Mouse (Mus musculus) cerebellum, adult 2 months (tissue): Measurements from ENCODE around the gene Alpl.

ENCODE experiments used
- CTCF ChIP-seq: fragments of 200-500 bp; IDR thresholded peaks from 2 replicates; pipeline ENCODE4 v1.5.1; 2011; ENCODE audit warnings: low read depth, mild to moderate bottlenecking, control low read depth, low read length, moderate library complexity, borderline replicate concordance; ENCODE audit not compliant: insufficient read depth
- POLR2A ChIP-seq: fragments of 200-500 bp; IDR thresholded peaks from 2 replicates; pipeline ENCODE4 v1.6.1; 2011; ENCODE audit warnings: low read length, control low read depth, borderline replicate concordance; ENCODE audit not compliant: insufficient read depth

DNA sequence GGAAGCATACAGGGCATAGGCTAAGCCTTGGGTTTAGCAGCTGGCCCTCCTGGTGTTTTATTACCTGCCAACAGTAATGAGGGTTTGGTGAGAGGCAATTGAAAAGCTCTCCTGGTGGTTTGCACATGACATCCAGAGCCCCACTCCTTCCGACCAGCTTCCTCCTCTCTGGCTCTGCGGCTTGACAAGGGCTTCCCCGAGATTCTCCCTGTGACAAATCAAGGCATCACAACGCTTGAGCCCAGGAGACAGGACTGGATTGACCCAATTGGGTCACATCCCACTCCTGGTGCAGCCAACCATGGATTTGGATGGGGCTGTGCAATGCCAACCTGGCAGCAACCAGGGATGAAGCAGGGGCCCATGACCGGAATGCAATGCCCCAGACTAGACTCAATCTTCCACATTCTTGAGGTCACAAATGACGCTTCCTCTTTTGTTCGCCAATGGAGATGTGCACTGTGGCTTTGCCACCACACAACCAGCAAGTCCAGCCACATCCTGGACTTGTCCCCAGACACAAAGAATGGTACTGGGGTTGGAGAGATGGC, 11.2 kb upstream of the Alpl start:
- TF ChIP-seq CTCF (no peak), POLR2A (no peak)
